Mouse (Mus musculus) adipocyte (in vitro differentiated cells): Measurements from ENCODE around the gene Galnt7.

Experiments
- DNase-seq: peaks from one replicate; pipeline ENCODE4 v3.0.0-alpha.2; 2016; ENCODE audit warnings: low spot score

Gene Galnt7

DNA sequence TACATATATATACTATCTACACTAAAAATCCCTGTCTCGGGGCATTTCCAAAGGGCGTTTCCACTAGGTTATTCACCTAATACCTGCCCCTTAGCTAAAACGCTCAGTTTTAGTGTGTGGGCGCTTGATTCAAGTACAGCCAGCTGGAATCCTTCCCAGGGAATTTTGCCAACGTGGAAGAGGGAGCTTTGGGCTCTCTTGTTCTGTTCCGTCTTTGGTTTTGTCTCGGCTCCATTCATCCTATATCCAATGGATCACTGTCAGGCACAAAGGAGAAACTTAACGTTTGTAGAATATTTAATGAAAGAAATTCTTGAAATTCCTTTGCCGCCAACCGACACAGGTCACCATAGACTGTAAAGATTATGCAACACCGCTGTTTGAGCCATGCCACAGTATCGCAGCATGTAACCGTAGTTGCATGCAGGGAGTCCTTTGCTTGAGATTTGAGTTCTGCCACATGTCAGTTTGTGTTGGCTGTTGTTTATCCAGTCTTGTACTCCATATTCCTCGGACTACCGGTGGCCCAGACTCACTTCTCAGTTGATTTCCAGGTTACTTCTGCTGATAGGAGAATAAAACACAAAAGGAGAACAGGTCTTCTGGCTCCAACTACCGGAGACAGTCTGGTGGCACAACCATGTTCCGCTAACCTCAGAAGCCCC lies 153.9 kb downstream of the Galnt7 start:
- no peak for DNase-seq

- no peak for DNase-seq
Measured at GRCm38 (mm10) chr8:57498494-57498846, 154.4 kb downstream of the Galnt7 start.

- DNase-seq = no peak
Measured at GRCm38 (mm10) chr8:57491873-57492272, 161.0 kb downstream of the Galnt7 start.

DNA sequence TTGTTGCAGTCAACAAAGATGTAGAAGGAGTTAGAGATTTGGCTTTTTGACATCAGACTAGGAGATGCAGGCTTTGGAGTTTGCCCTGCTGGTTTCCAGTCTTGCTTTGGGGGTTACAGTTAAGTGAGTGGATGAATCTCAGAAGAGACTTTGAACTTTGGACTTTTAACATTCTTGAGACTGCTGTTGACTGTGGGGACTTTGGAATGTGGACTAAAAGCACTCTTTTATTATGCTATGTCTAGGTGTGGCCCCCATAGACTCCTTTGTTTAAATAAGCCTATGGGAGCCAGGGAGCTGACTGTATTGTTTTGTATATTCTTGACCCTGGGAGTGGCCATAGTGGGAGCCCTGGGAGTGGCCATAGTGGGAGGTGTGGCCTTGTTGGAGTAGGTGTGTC lies 162.9 kb downstream of the Galnt7 start:
- DNase-seq = no peak

DNA sequence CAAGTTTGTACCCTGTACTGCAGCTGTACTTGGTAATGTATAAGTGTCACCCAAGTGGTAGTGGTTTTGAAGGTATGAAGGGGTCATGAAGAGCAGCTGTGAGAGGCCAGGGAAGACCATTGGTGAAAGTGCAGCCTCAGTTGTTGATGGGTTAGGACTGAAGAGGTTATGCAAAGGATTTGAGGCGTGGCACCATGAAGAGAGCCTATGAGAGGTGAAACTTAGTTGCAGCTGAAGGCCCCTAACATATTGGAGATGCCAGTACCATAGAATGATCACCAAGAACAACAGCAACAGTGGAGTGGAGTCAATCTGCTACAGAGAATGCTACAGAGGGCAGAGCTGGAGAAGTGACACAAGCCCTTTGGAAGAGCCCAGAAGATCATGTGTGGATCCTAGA lies 163.5 kb downstream of the Galnt7 start:
- DNase-seq = no peak

DNA sequence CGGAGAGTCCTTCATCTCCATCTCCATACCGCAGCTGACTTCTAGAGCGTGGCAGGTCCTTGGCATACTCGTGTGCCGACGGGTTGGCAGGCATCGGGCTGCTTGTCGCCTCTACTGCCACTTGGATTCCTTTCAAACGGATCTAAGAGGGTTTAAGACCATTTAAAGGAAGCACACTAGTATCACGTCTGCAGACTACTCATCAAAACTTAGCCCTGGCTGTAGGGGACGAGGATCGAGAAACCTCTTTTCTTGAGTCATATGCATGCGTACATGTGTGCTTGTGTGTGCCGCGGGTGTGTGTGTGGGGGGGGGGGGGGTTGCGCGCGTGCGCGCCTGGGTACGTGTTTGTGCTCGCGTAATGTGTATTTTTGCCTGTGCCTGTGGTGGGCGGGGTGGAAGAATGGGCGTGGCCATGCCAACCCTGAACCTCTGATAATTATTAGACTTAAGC lies 164.5 kb downstream of the Galnt7 start:
- peak; percentile 70 for DNase-seq

DNA sequence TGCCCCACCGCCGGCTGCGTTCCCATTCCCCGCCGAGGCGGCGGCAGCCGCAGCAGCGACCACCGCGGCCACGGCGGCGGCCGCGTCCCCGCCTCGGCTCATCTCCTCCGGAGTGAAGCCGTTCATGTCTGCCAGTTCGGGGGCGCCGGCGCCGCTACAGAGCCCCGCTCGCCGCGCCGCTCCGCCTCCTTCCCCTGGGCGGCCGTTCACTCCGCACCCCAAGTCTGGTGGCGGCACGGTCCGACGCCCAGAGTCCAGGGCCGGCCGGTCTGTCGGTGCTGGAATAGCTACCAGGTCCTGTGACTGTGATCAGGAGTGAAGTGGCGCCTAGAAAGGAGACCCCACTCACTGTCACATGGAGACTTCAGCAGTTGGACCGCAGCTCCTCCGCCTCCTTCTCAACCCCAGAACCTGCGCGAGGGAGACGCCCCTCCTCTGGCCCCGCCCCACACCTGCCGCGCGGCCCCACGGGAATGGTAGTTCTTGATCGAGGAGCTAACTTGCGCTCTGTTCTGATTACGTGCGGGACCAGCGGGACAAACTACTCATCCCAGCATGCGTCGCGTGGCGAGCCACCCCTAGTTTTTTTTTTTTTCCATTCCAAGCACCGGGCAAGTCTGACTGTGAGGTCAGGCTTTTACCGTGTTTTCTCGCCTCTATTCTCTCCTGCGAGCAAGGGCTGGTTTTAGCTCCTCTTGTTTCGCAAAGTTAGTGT lies 165.2 kb downstream of the Galnt7 start, which contains the start of gene Sap30:
TSS of gene Sap30 (minus strand) at position 420 of the 715 bp plus-strand sequence.
- DNase-seq = peak; percentile 97

DNA sequence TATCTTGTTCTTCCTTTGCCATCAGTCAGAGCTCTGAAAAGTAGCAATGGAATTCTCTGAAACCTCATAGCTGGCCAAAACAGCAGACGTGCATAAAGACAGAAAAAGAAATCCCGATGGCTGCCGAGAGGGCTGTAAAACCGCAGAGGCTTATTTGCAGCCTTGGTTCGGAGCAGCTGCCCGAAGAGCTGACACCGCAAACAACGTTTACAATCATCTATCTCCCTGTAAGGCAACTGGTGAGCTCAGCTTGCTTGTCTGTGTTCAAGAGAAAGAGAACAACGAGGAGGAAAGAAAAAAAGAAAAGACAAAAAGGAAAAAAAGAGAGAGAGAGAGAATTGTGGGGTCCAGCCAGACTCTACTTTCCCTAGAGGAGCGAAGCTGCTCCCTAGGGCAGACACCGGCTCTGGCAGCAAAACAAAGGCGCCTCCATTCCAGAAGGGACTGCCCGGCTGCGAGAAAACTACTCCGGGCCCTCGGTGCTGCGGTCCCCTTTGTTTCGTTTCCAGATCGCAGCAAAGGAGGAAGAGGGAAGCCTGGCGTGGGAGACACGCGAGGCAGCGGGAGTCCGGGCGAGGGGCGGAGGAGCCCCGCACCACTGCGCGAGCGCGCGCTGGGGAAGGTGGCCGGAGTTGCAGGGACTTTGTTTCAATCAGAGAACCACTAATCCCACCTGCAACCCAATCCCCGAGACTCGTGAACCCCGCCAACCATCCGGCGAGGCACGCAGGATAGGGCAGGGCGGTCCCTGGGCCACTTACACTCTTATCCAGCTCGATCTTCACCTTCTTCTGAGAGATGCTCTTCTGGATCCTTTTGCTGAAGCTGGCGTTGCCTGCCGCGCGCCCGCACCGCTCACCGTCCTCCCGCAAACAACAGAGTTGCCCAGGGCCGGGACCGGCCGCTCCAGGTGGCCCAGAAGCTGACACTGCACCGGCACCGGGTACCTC lies 166.1 kb downstream of the Galnt7 start:
- DNase-seq = peak; percentile 12

DNA sequence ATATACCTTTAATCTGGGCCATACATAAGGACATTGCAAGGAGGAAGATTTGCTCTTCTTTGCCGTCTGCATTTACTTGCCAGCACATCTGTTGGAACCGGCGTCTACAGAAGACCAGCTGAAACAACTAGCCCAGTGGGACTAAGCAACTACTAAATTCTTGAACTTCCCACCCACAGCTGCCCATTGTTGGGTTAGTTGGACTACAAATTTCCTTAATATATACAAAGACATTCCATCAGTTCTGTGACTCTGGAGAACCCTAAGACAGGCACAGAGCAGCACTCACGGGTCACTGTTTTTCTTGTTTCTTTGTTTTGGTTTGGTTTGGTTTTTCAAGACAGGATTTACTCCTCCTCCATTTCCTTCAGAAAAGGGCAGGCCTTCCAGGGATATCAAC lies 172.2 kb downstream of the Galnt7 start:
- no peak for DNase-seq

DNA sequence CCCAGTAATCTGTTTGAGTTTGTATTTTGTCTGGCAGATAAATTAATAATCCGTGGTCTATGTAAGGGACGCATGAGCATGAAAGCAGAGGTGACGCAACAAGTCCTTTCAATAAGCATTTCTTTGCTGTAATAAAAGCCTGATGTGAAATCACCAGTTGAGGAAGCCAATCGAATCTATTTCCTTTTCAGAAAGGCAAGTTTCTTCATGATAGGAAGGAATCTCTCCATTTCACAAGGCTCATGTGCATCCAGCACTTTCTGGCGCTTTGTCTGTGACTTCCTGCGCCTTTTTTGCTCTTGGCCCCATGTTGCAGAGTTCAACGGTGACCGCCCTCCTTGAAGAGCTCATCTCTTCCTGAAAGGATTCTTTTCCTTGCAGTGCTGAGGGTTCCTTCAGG lies 173.1 kb downstream of the Galnt7 start:
- no peak for DNase-seq

DNA sequence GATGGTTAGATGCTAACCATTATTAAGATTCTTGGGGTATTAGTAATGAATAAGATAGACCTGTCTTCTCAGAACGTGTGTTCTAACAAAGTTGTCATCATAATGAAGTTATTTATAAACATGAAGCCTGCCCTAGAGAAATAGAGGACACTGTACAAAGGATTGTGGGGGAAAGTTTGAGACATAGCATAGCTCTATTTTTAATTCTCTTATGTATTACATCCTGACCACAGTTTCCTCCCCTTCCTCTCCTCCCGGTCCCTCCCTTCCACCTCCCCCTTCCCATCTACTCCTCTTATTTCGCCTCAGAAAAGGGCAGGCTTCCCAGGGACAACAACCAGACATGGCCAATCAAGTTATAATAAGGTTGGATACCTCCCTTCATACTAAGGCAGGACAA lies 174.4 kb downstream of the Galnt7 start:
- no peak for DNase-seq
